10 mouse cellular contexts compared by ENCODE assay signal in genomic region chr11:22008129-22008596, GRCm38 (mm10). TPM values are rescaled to one million over a fixed set of nuclear protein-coding genes. Genes with fewer than 3 reads are reported as not detected.
A peak's percentile ranks its signal among the peaks of the same experiment; 100 is the strongest.
DNase-seq lines count a peak whose midpoint lies in the region; ATAC-seq lines count a peak whose summit lies in the region.
"Had no signal": no experiment of that assay in that cellular context is flagged by ENCODE, and none has a peak within 500 bp of the region (broad histone marks: within the 10 kb centered on the region; RNA-seq: fewer than 3 reads in every experiment).

No protein-coding gene starts in this region.

- intact Hi-C loops in gastrocnemius, postnatal 14 days (cut with DNase I; ENCODE audit: low total_unique reads) = no loop called here

- H3K27me3 ChIP-seq in lung, embryonic 15.5 days = peaks cover 62% of the 10 kb centered on the region
- peaks cover 83% of the 10 kb centered on the region for H3K27me3 ChIP-seq in hindbrain, embryonic 14.5 days (ENCODE audit: control insufficient read depth, insufficient read depth, low read length)
- peaks cover 82% of the 10 kb centered on the region for H3K27me3 ChIP-seq in neural tube, embryonic 13.5 days

- H3K36me3 ChIP-seq in lung, embryonic 15.5 days = no peaks in the 10 kb centered on the region
- peaks cover 5% of the 10 kb centered on the region for H3K36me3 ChIP-seq in hindbrain, embryonic 14.5 days (replicated peaks; ENCODE audit: control insufficient read depth, insufficient read depth)
- no peaks in the 10 kb centered on the region for H3K36me3 ChIP-seq in neural tube, embryonic 13.5 days

- no peak overlapping the region for H3K27ac ChIP-seq in lung, embryonic 15.5 days
- no peak overlapping the region for H3K27ac ChIP-seq in hindbrain, embryonic 14.5 days
- no peak overlapping the region for H3K27ac ChIP-seq in neural tube, embryonic 13.5 days (replicated peaks)

- no peak for DNase-seq in lung, postnatal 4 days
- DNase-seq in embryo, embryonic 10.5 days (ENCODE audit: low spot score) = peak; percentile 81
- peak; percentile 41 for DNase-seq in hindbrain, embryonic 14.5 days (ENCODE audit: low spot score)
- DNase-seq in testis, postnatal 10 days (ENCODE audit: low spot score) = no peak
- no peak for DNase-seq in gastrocnemius, postnatal 14 days
- no peak for DNase-seq in kidney, adult 8-10 months

- peak overlapping the region; percentile 17; the same call in 1 of the 2 replicates for H3K4me2 ChIP-seq in lung, embryonic 15.5 days
- H3K4me2 ChIP-seq in hindbrain, embryonic 14.5 days (replicated peaks) = peak overlapping the region; percentile 34
- H3K4me2 ChIP-seq in neural tube, embryonic 13.5 days = no peak overlapping the region

- peaks cover 14% of the 10 kb centered on the region for H3K4me1 ChIP-seq in lung, embryonic 15.5 days
- peaks cover 4% of the 10 kb centered on the region; the same call in 1 of the 2 replicates for H3K4me1 ChIP-seq in hindbrain, embryonic 14.5 days (replicated peaks; ENCODE audit: control insufficient read depth, insufficient read depth, low read length)
- peaks cover 16% of the 10 kb centered on the region for H3K4me1 ChIP-seq in neural tube, embryonic 13.5 days (replicated peaks)

- H3K9me3 ChIP-seq in lung, embryonic 15.5 days = no peaks in the 10 kb centered on the region
- H3K9me3 ChIP-seq in hindbrain, embryonic 14.5 days (ENCODE audit: control insufficient read depth, low read length) = no peaks in the 10 kb centered on the region
- H3K9me3 ChIP-seq in neural tube, embryonic 13.5 days = no peaks in the 10 kb centered on the region
- H3K9me3 ChIP-seq: megakaryocyte, embryonic 14.5 days had no signal

- no peak overlapping the region for H3K9ac ChIP-seq in lung, embryonic 15.5 days
- no peak overlapping the region for H3K9ac ChIP-seq in hindbrain, embryonic 14.5 days
- H3K9ac ChIP-seq in neural tube, embryonic 13.5 days = no peak overlapping the region

- no peak for ATAC-seq in lung, embryonic 15.5 days (ENCODE audit: borderline replicate concordance, extremely low read depth, low FRiP score, low TSS enrichment)
- peak; percentile 29; the same call in 1 of the 2 replicates for ATAC-seq in hindbrain, embryonic 14.5 days (ENCODE audit: low FRiP score)
- ATAC-seq in neural tube, embryonic 13.5 days (ENCODE audit: low read depth) = peak; percentile 30; the same call in 1 of the 2 replicates

- 12% methylated on average over 10 of the region's 10 CpGs for WGBS in lung, embryonic 15.5 days
- WGBS in hindbrain, embryonic 14.5 days = 6% methylated on average over 10 of the region's 10 CpGs
- WGBS in neural tube, embryonic 13.5 days = 5% methylated on average over 10 of the region's 10 CpGs

- 0 out of 2 replicates have a peak overlapping the region, but pooled peaks have one; percentile 5 for H3K4me3 ChIP-seq in lung, embryonic 15.5 days
- H3K4me3 ChIP-seq in hindbrain, embryonic 14.5 days (replicated peaks; ENCODE audit: low read length) = no peak overlapping the region
- H3K4me3 ChIP-seq in neural tube, embryonic 13.5 days = no peak overlapping the region
- H3K4me3 ChIP-seq: megakaryocyte, embryonic 14.5 days had no signal

RNA-seq across cellular contexts. Expression of gene Otx1, which starts 5.5 kb away (rescaled TPM):
- polyA plus RNA-seq in lung, embryonic 15.5 days (2015; fragmentation: Nextera tagmentation; extraction: Ambion mirVana) = 0.25 and 0.50 TPM in 2 replicates
- polyA plus RNA-seq in hindbrain, embryonic 14.5 days (2014; fragmentation: Nextera tagmentation; extraction: Ambion mirVana) = 0.37 and 1.6 TPM in 2 replicates
- not detected in 2 replicates for polyA plus RNA-seq in neural tube, embryonic 13.5 days (2015; fragmentation: Nextera tagmentation; extraction: Ambion mirVana)
- total RNA-seq in gastrocnemius, postnatal 14 days (2021) = not detected
- polyA plus RNA-seq: gonadal fat pad, adult 2 months had no signal

Comparison
In these comparisons a context has a peak if more than half of its experiments do, and no peak if none do; other contexts are left out.
1. DNase-seq: peak in embryo, embryonic 10.5 days (single experiment) and hindbrain, embryonic 14.5 days (single experiment); none in lung, postnatal 4 days (0 of 2), testis, postnatal 10 days (single experiment), gastrocnemius, postnatal 14 days (single experiment) and kidney, adult 8-10 months (0 of 2).